Mouse (Mus musculus) midbrain, embryonic 10.5 days (tissue): ENCODE measurements at regions not wholly inside any gene's neighbourhood (a gene's known extent, or its start where the extent isn't known, plus 50 kb on each side); places are given as distances from the start of the nearest gene placed in this dataset.

ENCODE experiments used
- DNase-seq: peaks from one replicate; pipeline ENCODE4 v3.0.0-alpha.2; 2017; ENCODE audit warnings: low spot score
- H3K27ac ChIP-seq: fragments of 300-500 bp; sonication (generic); replicated peaks from 2 replicates; pipeline ENCODE4 v1.5.1; 2016; ENCODE audit warnings: mild to moderate bottlenecking
- H3K27me3 ChIP-seq: fragments of 300-500 bp; sonication (generic); 2 replicates; pipeline ENCODE4 v1.6.1; 2016; ENCODE audit warnings: low read depth, mild to moderate bottlenecking; ENCODE audit not compliant: poor library complexity, severe bottlenecking
- H3K36me3 ChIP-seq: fragments of 300-500 bp; sonication (generic); 2 replicates; pipeline ENCODE4 v1.6.1; 2016; ENCODE audit warnings: mild to moderate bottlenecking, moderate library complexity
- H3K4me1 ChIP-seq: fragments of 300-500 bp; sonication (generic); 2 replicates; pipeline ENCODE4 v1.6.1; 2016
- H3K4me3 ChIP-seq: fragments of 300-500 bp; sonication (generic); 2 replicates; pipeline ENCODE4 v1.5.1; 2016; ENCODE audit warnings: mild to moderate bottlenecking, moderate library complexity
- H3K9me3 ChIP-seq: fragments of 300-500 bp; sonication (generic); replicated peaks from 2 replicates; pipeline ENCODE4 v1.6.1; 2016; ENCODE audit warnings: mild to moderate bottlenecking
- WGBS: fragments of 180-500 bp; shearing (Covaris S2); methylation state at CpG from one replicate; pipeline ENCODE4 v1.1.7; 2016; 5-methylcytosine and 5-hydroxymethylcytosine counted together

DNA sequence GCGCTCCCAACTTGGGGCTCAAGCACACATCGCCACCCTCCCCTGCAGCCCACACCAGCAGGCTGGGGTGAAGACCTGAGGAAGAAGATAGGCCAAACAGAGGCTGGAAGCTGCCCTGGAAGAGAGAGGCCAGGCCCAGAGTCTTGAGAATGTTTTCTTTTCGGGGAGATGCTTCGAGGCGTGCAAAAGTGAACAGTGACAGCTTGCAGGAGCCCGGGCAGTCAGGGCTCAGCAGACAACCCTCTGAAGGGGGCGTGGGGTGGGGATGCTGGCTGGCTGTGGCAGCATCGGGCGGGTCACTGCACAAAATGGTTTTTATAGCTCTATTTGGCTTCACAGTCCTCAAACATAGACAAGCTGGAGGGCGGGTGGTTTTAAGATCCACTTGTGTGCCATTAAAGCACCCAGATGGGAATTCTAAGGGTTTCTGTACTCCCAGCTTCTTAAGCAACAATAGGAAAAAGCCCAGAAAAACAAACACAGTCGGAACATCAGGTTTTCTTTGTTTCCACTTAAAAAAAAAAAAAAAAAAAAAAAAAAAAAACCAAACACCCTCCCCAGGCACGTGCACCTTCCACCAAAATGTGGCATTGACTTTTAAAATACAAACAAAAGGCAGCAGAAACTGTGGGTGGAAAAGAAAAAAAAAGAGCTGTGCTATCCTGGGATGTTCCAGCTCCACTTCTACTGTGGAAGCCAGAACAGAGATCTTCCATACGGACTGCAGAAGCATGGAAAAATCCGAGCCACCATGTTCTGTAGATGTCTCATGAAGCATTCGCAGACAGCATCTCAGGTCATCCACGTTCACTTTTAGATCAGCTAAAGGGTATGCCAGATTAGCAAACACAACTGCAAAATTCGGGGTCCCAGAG, 123.5 kb downstream of the Ly86 start:
- WGBS, result 53% methylated on average over 17 of the region's 17 CpGs

GRCm38 (mm10) chr13:37470230-37470907, 125.4 kb downstream of the Ly86 start:
- H3K36me3 ChIP-seq, result no peaks in the 10 kb centered on the region
- H3K4me1 ChIP-seq, result peaks cover 8% of the 10 kb centered on the region
- WGBS, result 70% methylated on average over 11 of the region's 11 CpGs
- H3K27me3 ChIP-seq, result peaks cover 51% of the 10 kb centered on the region
- H3K4me3 ChIP-seq, result no peak overlapping the region
- H3K9me3 ChIP-seq, result no peaks in the 10 kb centered on the region
- DNase-seq, result no peak
- no peak overlapping the region for H3K27ac ChIP-seq

More for the DNA sequence above, 123.5 kb downstream of the Ly86 start:
- H3K4me1 ChIP-seq, result peaks cover 8% of the 10 kb centered on the region
- H3K4me3 ChIP-seq, result 0 out of 2 replicates have a peak overlapping the region, but pooled peaks have one; percentile 16
- no peaks in the 10 kb centered on the region for H3K9me3 ChIP-seq
- H3K27me3 ChIP-seq, result peaks cover 46% of the 10 kb centered on the region
- peak overlapping the region; percentile 43 for H3K27ac ChIP-seq
- H3K36me3 ChIP-seq, result no peaks in the 10 kb centered on the region
- no peak for DNase-seq

DNA sequence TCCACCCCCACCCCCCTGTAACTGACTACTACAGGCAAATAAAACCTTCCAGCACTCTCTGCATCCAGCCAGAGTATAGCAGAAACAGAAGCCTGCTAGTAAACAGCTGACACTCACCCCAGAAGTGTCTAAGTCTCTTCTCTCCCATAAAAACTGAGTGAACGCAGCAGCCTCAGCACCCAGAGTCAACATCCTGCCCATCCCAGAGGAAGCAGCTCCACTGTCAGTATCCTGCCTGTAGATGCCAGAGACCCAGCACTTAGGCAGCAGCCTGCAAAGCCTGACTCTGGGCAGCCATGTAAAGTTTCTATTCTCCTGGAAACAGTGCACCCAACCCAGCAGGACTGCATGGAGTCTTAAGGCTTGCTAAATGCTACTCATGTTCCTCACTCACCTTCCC, 128.4 kb downstream of the Ly86 start:
- WGBS, result 74% methylated on average over 1 of the region's 1 CpGs

GRCm38 (mm10) chr13:37475804-37476203, 130.8 kb downstream of the Ly86 start:
- Histone ChIP-seq H3K9me3 (no peaks in the 10 kb centered on the region), H3K27ac (no peak overlapping the region), H3K36me3 (no peaks in the 10 kb centered on the region), H3K4me1 (peaks cover 20% of the 10 kb centered on the region), H3K27me3 (peaks cover 54% of the 10 kb centered on the region), H3K4me3 (no peak overlapping the region)
- DNase-seq, result no peak
- 79% methylated on average over 3 of the region's 3 CpGs for WGBS

More for the DNA sequence above, 128.4 kb downstream of the Ly86 start:
- H3K27ac ChIP-seq, result no peak overlapping the region
- no peaks in the 10 kb centered on the region for H3K36me3 ChIP-seq
- no peaks in the 10 kb centered on the region for H3K9me3 ChIP-seq
- peaks cover 20% of the 10 kb centered on the region for H3K4me1 ChIP-seq
- H3K27me3 ChIP-seq, result peaks cover 53% of the 10 kb centered on the region
- no peak for DNase-seq
- H3K4me3 ChIP-seq, result no peak overlapping the region

GRCm38 (mm10) chr13:37476256-37477053, 131.4 kb downstream of the Ly86 start:
- peaks cover 61% of the 10 kb centered on the region for H3K27me3 ChIP-seq
- H3K9me3 ChIP-seq, result no peaks in the 10 kb centered on the region
- H3K4me3 ChIP-seq, result no peak overlapping the region
- H3K27ac ChIP-seq, result no peak overlapping the region
- H3K4me1 ChIP-seq, result peaks cover 20% of the 10 kb centered on the region
- no peaks in the 10 kb centered on the region for H3K36me3 ChIP-seq
- DNase-seq, result no peak
- WGBS, result 50% methylated on average over 13 of the region's 13 CpGs

- Histone ChIP-seq H3K4me3 (peak overlapping the region; percentile 42), H3K9me3 (no peaks in the 10 kb centered on the region), H3K27me3 (peaks cover 69% of the 10 kb centered on the region), H3K4me1 (peaks cover 20% of the 10 kb centered on the region), H3K27ac (0 out of 2 replicates have a peak overlapping the region, but pooled peaks have one; percentile 35), H3K36me3 (no peaks in the 10 kb centered on the region)
- DNase-seq, result no peak
- 23% methylated on average over 6 of the region's 6 CpGs for WGBS
These were observed 132.3 kb downstream of the Ly86 start for GRCm38 (mm10) chr13:37477342-37477741.

DNA sequence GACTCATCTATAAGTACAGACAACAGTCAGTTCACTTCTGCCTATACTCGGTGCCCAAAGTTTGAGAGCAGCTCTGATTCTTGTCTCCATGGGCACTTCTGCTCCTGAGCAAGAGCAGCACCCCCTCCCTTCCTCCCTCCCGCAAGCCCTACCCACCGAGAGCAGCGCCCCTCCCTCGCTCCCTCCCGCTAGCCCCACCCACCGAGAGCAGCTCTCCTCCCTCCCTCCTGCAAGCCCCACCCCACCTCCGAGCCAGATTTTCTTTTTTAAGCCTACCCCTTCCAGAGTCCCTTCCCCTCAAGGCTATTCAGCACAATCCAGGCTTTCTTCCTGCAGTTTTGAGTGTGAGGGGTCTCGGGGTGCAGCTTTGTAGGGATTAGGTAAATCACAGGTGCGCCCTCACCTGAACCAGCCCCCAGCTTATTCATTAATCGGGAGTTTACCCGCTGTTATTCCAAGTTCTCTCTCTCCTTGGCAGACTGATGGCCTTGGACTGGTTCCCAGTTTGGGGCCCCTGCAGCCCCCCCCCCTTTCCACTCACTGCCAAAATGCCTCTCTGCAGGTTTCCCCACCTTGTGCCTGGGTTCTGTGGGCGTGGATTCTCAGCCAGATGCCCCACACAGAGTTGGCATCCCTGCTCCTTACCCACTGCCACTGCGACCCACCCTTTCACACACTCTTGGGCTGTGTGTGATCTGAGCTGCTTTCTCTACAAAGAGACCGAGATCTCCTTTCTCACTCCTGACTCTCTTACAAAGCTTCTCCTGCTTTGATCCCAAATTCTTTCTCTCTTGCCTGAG, 132.9 kb downstream of the Ly86 start:
- DNase-seq, result peak; percentile 68
- Histone ChIP-seq H3K4me3 (peak overlapping the region; percentile 42), H3K4me1 (peaks cover 26% of the 10 kb centered on the region), H3K27ac (peak overlapping the region; percentile 35), H3K36me3 (no peaks in the 10 kb centered on the region), H3K27me3 (peaks cover 70% of the 10 kb centered on the region), H3K9me3 (no peaks in the 10 kb centered on the region)
- whole genome bisulfite sequencing, result 1% methylated on average over 15 of the region's 15 CpGs

DNA sequence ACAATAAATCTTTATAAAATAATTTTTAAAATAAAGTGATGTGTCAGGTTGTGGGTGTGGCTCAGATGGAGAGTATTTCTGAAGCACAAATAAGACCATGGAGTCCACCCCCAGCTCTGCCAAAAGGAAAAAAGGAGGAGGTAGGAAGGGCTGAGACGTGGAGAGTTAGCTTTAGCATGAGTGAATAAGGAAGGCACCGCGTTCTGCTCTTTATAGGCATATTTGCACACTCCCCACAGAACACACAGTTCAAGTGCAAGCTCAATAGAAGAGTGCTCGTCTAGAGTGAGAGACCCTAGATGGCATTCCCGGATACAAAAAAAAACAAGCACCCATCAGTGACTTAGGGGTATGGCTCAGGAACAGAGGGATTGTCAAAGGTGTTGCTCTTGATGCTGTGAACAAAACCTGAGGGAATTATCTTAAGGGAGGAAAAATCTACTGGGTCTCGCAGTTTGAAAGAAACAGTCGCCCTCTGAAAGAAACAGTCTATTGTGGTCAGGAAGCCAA, 134.2 kb downstream of the Ly86 start:
- peaks cover 34% of the 10 kb centered on the region for H3K4me1 ChIP-seq
- no peak for DNase-seq
- H3K27ac ChIP-seq, result no peak overlapping the region
- H3K4me3 ChIP-seq, result no peak overlapping the region
- no peaks in the 10 kb centered on the region for H3K9me3 ChIP-seq
- peaks cover 75% of the 10 kb centered on the region for H3K27me3 ChIP-seq
- H3K36me3 ChIP-seq, result no peaks in the 10 kb centered on the region
- WGBS, result 76% methylated on average over 7 of the region's 7 CpGs

- no peak for DNase-seq
These were observed 136.5 kb downstream of the Ly86 start for GRCm38 (mm10) chr13:37481514-37481913.

DNA sequence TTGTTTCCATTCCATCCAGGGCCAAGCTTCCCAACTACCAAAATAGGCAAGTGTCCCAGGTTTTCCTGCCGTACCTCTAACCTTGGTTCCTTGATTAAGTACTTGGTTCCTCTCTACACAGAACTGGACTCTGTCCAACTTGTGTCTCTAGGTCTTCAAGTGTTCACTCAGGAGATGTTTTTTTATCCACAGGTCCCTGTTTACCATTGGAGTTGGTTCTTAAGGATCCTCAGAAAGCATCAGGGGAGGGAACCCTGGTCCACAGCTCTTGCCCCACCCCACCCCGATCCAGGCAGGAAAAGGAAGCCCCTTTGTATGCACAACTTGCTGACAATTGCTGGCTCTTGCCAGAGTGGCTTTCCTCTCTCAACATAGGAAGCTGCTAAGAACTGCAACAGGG, 137.0 kb downstream of the Ly86 start:
- peak overlapping the region; percentile 85; the same call in 1 of the 2 replicates for H3K27ac ChIP-seq
- 59% methylated on average over 2 of the region's 2 CpGs for WGBS
- H3K4me1 ChIP-seq, result peaks cover 30% of the 10 kb centered on the region
- H3K4me3 ChIP-seq, result no peak overlapping the region
- H3K36me3 ChIP-seq, result no peaks in the 10 kb centered on the region
- peaks cover 59% of the 10 kb centered on the region for H3K27me3 ChIP-seq
- no peaks in the 10 kb centered on the region for H3K9me3 ChIP-seq
- no peak for DNase-seq

More at GRCm38 (mm10) chr13:37481514-37481913, 136.5 kb downstream of the Ly86 start:
- 54% methylated on average over 5 of the region's 5 CpGs for WGBS
- Histone ChIP-seq H3K27me3 (peaks cover 65% of the 10 kb centered on the region), H3K27ac (no peak overlapping the region), H3K36me3 (no peaks in the 10 kb centered on the region), H3K4me1 (peaks cover 31% of the 10 kb centered on the region), H3K4me3 (no peak overlapping the region), H3K9me3 (no peaks in the 10 kb centered on the region)

- WGBS, result 15% methylated on average over 10 of the region's 10 CpGs
- Histone ChIP-seq H3K27me3 (peaks cover 55% of the 10 kb centered on the region), H3K4me1 (peaks cover 24% of the 10 kb centered on the region), H3K4me3 (peak overlapping the region; percentile 39; the same call in 1 of the 2 replicates), H3K27ac (peak overlapping the region; percentile 85), H3K36me3 (no peaks in the 10 kb centered on the region), H3K9me3 (no peaks in the 10 kb centered on the region)
- peak; percentile 62 for DNase-seq
These were observed 137.6 kb downstream of the Ly86 start for GRCm38 (mm10) chr13:37482589-37482988.
